Mouse (Mus musculus) heart, embryonic 11.5 days (tissue): ENCODE measurements around the gene Vtcn1. TPM values are rescaled to one million over a fixed set of nuclear protein-coding genes. Genes with fewer than 3 reads are reported as not detected.

Experiments used
- ATAC-seq: fragments of 200-750 bp; cut with Nextera tagmentation; replicated peaks from 2 replicates; pipeline ENCODE4 v1.8.0; 2017; ENCODE audit warnings: moderate library complexity; ENCODE audit not compliant: insufficient number of reproducible peaks, low FRiP score, low TSS enrichment
- H3K27ac ChIP-seq: fragments of 300-500 bp; sonication (generic); 2 replicates; pipeline ENCODE4 v1.5.1; 2014; ENCODE audit warnings: mild to moderate bottlenecking, low read depth, low read length
- H3K27me3 ChIP-seq: fragments of 300-500 bp; sonication (generic); 2 replicates; pipeline ENCODE4 v1.6.1; 2014; ENCODE audit warnings: mild to moderate bottlenecking, low read length, mixed read lengths; ENCODE audit not compliant: control insufficient read depth, insufficient read depth
- H3K36me3 ChIP-seq: fragments of 300-500 bp; sonication (generic); 2 replicates; pipeline ENCODE4 v1.6.1; 2014; ENCODE audit warnings: mild to moderate bottlenecking, low read length, moderate library complexity, mixed read lengths; ENCODE audit not compliant: control insufficient read depth, insufficient read depth
- H3K4me1 ChIP-seq: fragments of 300-500 bp; sonication (generic); 2 replicates; pipeline ENCODE4 v1.6.1; 2014; ENCODE audit warnings: low read length; ENCODE audit not compliant: control insufficient read depth, insufficient read depth
- H3K4me2 ChIP-seq: fragments of 300-500 bp; sonication (generic); 2 replicates; pipeline ENCODE4 v1.6.1; 2014; ENCODE audit warnings: mild to moderate bottlenecking, moderate library complexity
- H3K4me3 ChIP-seq: fragments of 300-500 bp; sonication (generic); 2 replicates; pipeline ENCODE4 v1.5.1; 2014; ENCODE audit warnings: low read depth, low read length
- H3K9ac ChIP-seq: fragments of 300-500 bp; sonication (generic); 2 replicates; pipeline ENCODE4 v1.6.1; 2014; ENCODE audit warnings: mild to moderate bottlenecking, low read depth, low read length, moderate library complexity
- H3K9me3 ChIP-seq: fragments of 300-500 bp; sonication (generic); replicated peaks from 2 replicates; pipeline ENCODE4 v1.6.1; 2016; ENCODE audit warnings: low read length; ENCODE audit not compliant: control insufficient read depth
- WGBS: fragments of 180-500 bp; shearing (Covaris S2); extraction: QIAGEN DNeasy Blood & Tissue Kit; methylation state at CpG from one replicate; pipeline ENCODE4 v1.1.7; 2014; ENCODE audit not compliant: insufficient replicate concordance; 5-methylcytosine and 5-hydroxymethylcytosine counted together
- polyA plus RNA-seq: library from polyadenylated mRNA; unstranded; fragments of >200 nt; fragmentation: Nextera tagmentation; extraction: Ambion mirVana; gene quantifications from 2 replicates; pipeline ENCODE4 v1.2.1, GENCODE M21; 2014

The Vtcn1 gene
- polyA plus RNA-seq, 1 experiment from 2014 or later, result not detected

DNA sequence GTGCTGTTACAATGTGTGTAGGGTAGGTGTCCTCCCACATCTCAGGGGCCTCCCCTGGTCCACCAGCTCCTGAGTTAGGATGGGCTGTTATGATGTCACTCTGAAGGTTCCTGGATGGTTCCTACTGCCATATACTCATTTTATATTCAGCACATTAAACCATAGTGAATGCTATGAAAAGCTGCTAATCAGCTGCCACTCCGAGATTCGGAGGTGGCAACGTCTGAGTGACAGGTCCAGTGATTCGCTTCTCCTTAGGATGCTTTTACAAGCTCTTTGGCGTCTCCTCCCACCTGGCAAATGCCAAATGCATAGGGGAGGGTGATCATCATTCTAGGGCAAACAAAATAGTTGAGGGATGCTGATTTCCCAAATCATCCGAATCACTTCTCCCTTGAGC, 70.2 kb downstream of the Vtcn1 start:
- Histone ChIP-seq H3K9ac (no peak overlapping the region), H3K27ac (no peak overlapping the region), H3K4me1 (no peaks in the 10 kb centered on the region), H3K9me3 (no peaks in the 10 kb centered on the region), H3K4me3 (no peak overlapping the region), H3K36me3 (no peaks in the 10 kb centered on the region), H3K4me2 (no peak overlapping the region), H3K27me3 (no peaks in the 10 kb centered on the region)
- ATAC-seq, result no peak
- 74% methylated on average over 6 of the region's 6 CpGs for WGBS

DNA sequence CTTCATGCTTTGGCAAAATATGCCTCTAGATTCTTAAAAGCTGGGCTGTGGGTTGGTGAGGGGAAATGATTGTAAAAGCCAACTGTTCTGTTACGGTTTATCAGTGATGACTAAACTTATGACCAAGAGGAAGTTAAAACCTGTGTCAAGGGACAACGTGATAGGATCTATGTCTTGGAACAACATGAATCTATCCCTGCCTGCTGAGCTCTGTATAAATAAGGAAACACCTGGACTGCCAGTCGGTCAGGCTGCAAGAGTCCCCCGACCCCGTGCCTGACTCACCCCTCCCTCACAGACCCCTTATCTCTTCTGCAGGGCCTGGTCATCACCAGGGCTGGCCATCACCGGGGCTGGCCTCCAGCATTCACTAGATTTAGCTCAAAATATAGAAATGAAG, 80.9 kb downstream of the Vtcn1 start:
- 21% methylated on average over 6 of the region's 6 CpGs for WGBS
- H3K27me3 ChIP-seq, result no peaks in the 10 kb centered on the region
- H3K4me3 ChIP-seq, result no peak overlapping the region
- no peaks in the 10 kb centered on the region for H3K36me3 ChIP-seq
- H3K4me2 ChIP-seq, result no peak overlapping the region; the same call in 1 of the 2 replicates
- no peak overlapping the region for H3K27ac ChIP-seq
- H3K4me1 ChIP-seq, result peaks cover 8% of the 10 kb centered on the region; the same call in 1 of the 2 replicates
- H3K9me3 ChIP-seq, result no peaks in the 10 kb centered on the region
- no peak for ATAC-seq
- no peak overlapping the region for H3K9ac ChIP-seq

DNA sequence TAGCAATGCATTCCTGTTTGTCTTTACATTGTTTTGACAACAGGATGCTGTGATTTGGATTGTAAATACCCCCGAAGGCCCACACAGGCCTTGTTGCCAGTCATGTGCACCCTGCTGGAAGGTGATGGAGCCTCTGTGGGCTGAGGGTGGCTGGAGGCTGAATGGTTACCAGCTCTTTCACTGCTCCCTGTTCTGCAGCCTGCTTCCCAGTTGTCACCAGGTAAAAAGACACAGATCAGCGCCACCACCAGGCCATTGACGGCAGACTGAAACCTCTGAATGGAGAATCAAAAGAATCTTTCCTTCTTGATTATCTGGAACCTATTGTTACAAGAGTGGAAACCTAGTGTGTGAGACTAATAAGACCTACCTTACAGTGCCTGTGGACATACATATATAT, 81.7 kb downstream of the Vtcn1 start:
- H3K4me2 ChIP-seq, result no peak overlapping the region
- H3K4me3 ChIP-seq, result no peak overlapping the region
- WGBS, result 30% methylated on average over 3 of the region's 3 CpGs
- no peak overlapping the region for H3K27ac ChIP-seq
- no peaks in the 10 kb centered on the region for H3K36me3 ChIP-seq
- no peak for ATAC-seq
- no peaks in the 10 kb centered on the region for H3K9me3 ChIP-seq
- no peak overlapping the region for H3K9ac ChIP-seq
- peaks cover 8% of the 10 kb centered on the region; the same call in 1 of the 2 replicates for H3K4me1 ChIP-seq
- no peaks in the 10 kb centered on the region for H3K27me3 ChIP-seq

DNA sequence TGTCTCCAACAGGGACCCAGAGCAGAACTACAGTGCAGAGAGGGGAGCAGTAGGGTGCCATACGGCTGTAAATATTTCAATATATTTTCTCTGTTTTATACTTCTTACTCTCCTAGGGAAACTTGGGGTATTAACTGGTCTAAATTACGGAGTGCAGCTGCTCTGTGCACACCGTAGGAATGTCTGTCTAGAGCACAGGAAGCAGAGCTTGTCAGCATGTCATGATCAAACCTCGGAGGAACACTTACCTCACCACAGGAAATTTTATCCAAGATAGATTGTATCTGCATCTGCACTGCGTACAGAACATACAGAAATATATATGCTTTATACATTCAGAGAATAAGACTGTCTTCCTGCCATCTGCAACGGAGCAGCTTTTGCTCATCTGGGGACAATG, 83.3 kb downstream of the Vtcn1 start:
- no peak overlapping the region for H3K27ac ChIP-seq
- no peaks in the 10 kb centered on the region for H3K36me3 ChIP-seq

DNA sequence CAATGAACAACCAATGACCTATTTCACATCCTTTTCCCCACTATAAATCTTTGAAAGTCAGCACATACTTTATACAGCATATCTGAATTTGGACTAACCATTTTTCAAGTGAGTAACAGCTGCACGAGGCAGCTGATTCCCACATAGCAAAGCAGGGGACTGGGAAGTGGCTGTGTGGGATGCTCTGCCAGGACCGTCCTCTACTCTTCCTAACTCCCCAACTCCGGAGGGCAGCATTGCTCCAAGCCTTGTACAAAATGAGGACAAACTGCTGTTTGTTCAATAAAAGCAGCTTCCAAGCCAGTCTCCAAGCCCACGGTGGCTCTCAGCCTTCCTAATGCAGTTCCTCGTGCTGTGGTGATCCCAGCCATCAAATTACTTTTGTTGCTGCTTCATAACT, 85.4 kb downstream of the Vtcn1 start:
- H3K4me1 ChIP-seq, result peaks cover 8% of the 10 kb centered on the region; the same call in 1 of the 2 replicates
- no peak overlapping the region for H3K4me3 ChIP-seq
- H3K4me2 ChIP-seq, result no peak overlapping the region
- 58% methylated on average over 5 of the region's 5 CpGs for WGBS
- ATAC-seq, result no peak
- no peaks in the 10 kb centered on the region for H3K9me3 ChIP-seq
- no peaks in the 10 kb centered on the region for H3K36me3 ChIP-seq
- no peak overlapping the region for H3K27ac ChIP-seq
- H3K9ac ChIP-seq, result no peak overlapping the region
- no peaks in the 10 kb centered on the region for H3K27me3 ChIP-seq

More for the DNA sequence above, 83.3 kb downstream of the Vtcn1 start:
- WGBS, result 39% methylated on average over 6 of the region's 6 CpGs
- Histone ChIP-seq H3K9me3 (no peaks in the 10 kb centered on the region), H3K9ac (no peak overlapping the region), H3K4me1 (peaks cover 8% of the 10 kb centered on the region; the same call in 1 of the 2 replicates), H3K4me2 (no peak overlapping the region), H3K27me3 (no peaks in the 10 kb centered on the region), H3K4me3 (no peak overlapping the region)
- ATAC-seq, result no peak

DNA sequence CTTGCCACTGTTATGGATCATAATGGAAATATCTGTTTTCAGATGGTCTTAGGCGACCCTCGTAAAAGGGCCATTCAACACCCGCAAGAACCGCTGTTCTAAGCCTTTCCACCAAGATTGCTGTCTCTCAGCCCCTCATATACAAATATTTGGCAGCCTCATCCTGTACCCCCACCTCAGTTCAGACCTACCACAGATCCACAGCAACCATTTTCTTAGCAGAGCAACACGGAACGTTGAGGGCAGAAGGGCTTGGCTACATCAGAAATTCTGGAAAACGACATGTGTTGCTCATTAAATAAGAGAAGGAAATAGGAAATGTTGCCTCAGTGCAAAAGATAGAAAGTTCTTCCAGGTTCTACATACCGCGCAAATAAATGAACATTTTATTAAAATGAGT, 85.8 kb downstream of the Vtcn1 start:
- Histone ChIP-seq H3K9ac (no peak overlapping the region), H3K9me3 (no peaks in the 10 kb centered on the region), H3K4me3 (no peak overlapping the region), H3K4me2 (no peak overlapping the region), H3K36me3 (no peaks in the 10 kb centered on the region), H3K27ac (no peak overlapping the region), H3K27me3 (no peaks in the 10 kb centered on the region), H3K4me1 (peaks cover 8% of the 10 kb centered on the region; the same call in 1 of the 2 replicates)
- no peak for ATAC-seq
- 78% methylated on average over 9 of the region's 9 CpGs for WGBS

DNA sequence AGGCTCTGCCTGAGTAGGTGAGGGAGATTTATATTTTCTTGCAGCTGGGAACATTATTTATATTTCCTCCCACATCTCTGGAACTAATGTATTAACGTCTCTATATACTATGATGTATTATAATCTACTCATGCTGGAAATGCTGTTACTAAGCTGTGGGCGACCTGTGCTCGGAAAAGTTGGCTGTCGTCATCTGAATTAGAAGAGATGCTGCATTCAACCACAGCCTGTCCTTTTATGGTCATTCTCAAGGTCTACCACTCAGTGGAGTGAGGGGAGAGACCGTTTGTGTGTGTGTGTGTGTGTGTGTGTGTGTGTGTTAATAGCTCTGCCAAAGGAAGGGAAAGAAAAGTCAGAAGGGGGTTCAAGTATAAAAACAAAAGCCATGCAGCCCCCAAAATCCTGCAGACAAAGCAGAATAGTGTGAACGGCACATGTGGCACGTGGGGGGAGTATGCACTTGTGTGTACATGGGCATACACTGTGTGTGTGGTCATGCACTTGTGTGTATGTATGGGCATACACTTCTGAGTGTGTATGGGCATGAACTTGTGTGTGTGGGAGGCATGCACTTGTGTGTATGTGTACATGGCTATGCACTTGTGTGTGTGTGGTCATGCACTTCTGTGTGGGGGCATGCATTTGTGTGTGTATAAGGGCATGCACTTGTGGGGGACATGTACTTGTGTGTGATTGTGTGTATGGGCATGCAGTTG, 86.4 kb downstream of the Vtcn1 start:
- H3K27ac ChIP-seq, result no peak overlapping the region
- ATAC-seq, result no peak

DNA sequence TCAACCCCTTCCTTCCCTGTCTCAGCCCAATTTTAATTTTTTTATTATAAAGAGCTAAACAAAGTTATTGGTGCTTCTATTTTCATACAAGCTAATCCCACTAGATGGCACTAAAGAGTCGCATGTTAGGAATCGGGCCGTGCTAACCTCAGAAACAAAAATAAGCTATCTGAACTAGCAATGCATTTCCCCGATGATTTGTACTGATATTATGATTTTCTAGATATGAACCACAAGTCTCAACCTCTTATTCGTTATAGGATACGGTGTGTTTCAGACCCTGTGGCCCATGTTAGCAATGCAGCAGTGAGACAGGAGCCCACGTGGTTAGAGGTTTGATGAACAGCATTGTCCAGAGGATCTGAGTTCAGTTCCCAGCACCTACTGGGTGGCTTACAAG, 91.6 kb downstream of the Vtcn1 start:
- H3K36me3 ChIP-seq, result no peaks in the 10 kb centered on the region
- no peak overlapping the region for H3K27ac ChIP-seq
- 19% methylated on average over 7 of the region's 7 CpGs for WGBS
- no peaks in the 10 kb centered on the region for H3K4me1 ChIP-seq
- H3K4me2 ChIP-seq, result no peak overlapping the region
- no peaks in the 10 kb centered on the region for H3K9me3 ChIP-seq
- H3K4me3 ChIP-seq, result no peak overlapping the region
- no peaks in the 10 kb centered on the region for H3K27me3 ChIP-seq
- no peak overlapping the region for H3K9ac ChIP-seq
- ATAC-seq, result no peak

More for the DNA sequence above, 86.4 kb downstream of the Vtcn1 start:
- Histone ChIP-seq H3K4me2 (no peak overlapping the region), H3K4me3 (no peak overlapping the region), H3K9me3 (no peaks in the 10 kb centered on the region), H3K4me1 (peaks cover 5% of the 10 kb centered on the region; the same call in 1 of the 2 replicates), H3K27me3 (no peaks in the 10 kb centered on the region), H3K9ac (no peak overlapping the region), H3K36me3 (no peaks in the 10 kb centered on the region)
- 58% methylated on average over 7 of the region's 7 CpGs for WGBS

DNA sequence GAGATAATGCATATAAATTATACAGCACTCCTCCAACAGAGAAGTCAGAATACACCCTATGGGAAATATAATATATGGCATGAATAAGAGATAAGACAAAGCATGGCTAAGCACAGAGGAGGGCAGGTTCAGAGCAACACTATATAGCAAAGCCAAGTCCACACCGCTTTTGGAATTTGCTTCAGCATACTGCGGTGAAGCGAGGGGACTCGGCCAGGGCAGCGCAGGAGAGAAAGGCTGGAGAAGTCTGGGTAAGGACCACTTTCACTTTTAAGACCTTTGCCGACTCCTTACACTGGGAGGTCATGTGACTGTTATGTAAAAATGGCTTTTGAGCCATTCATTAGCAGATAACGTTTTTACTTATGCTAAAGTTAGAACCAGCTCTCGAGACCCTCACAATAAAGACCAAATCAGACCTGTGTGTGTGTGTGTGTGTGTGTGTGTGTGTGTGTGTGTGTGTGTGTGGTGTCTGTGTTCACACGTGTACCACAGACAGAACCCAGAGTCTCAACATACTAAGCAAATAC, 95.4 kb downstream of the Vtcn1 start:
- Histone ChIP-seq H3K9me3 (no peaks in the 10 kb centered on the region), H3K4me1 (peaks cover 8% of the 10 kb centered on the region), H3K36me3 (0 out of 2 replicates have a peak, but pooled peaks cover 3% of the 10 kb centered on the region), H3K9ac (no peak overlapping the region), H3K4me3 (no peak overlapping the region), H3K27ac (no peak overlapping the region), H3K27me3 (no peaks in the 10 kb centered on the region), H3K4me2 (no peak overlapping the region)
- no peak for ATAC-seq
- 67% methylated on average over 9 of the region's 9 CpGs for WGBS
